Mouse (Mus musculus) large intestine, adult 2 months (tissue): ENCODE measurements around the gene Gm10306. TPM values are rescaled to one million over a fixed set of nuclear protein-coding genes. Genes with fewer than 3 reads are reported as not detected.

Experiments used
- DNase-seq: peaks from one replicate; pipeline ENCODE4 v3.0.0-alpha.2; 2012; ENCODE audit warnings: low read depth, low spot score
- WGBS: fragments of 180-500 bp; shearing (Covaris S2); methylation state at CpG from one replicate; pipeline ENCODE4 v1.1.7; 2018; 5-methylcytosine and 5-hydroxymethylcytosine counted together
- polyA plus RNA-seq: library from polyadenylated mRNA; depleted of rRNA; stranded (reverse); fragments of >200 nt; gene quantifications from 2 replicates; pipeline ENCODE4 v1.2.3, GENCODE M21; 2012; rRNA removed

The Gm10306 gene
- polyA plus RNA-seq, 1 experiment: not detected

DNA sequence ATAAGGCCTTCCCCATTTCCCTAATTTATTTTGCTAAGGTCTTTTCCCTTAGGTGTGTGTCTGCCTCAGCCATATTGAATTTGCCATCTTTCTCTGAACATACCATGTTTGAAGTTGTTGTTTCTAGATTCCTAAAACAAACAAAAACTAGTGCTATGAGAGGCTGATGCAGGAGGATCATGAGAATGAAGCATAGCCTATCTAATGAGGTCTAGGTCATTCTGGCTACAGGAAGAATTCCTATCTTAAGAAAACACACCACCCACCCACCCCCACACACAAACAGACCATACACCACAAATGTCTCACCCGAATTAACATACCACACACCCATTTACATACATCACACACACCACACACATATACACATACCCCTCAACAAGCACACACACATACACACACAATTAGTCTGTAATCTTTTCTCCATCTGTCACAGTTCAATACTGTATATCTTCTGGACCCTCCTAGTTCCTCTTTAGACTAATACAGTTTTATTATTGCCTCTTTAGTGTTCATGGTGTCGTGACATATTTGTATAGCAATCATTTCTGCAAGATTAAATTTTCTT lies 48.2 kb downstream of the Gm10306 start:
- no peak for DNase-seq
- WGBS: 83% methylated on average over 2 of the region's 2 CpGs

DNA sequence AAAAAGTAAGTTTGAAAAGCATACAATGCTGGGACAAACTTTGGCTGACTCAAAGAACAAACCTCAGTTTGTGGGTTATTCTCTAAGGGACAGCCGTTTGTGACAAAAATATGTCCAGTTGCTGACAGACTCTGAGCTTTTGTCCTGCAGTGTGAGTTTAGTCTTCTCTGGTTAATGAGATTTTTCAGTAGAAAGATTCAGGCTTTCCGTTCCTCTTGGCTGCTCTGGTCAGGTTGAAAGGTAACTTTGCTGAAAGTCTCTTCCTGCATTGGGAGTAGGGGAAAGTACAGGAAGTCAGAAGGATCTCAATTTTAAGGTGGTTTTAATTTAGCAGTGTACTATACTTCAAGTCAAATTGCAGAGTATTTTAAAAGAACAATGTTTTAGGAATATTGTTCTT lies 49.2 kb downstream of the Gm10306 start:
- 88% methylated on average over 2 of the region's 2 CpGs for WGBS
- DNase-seq: no peak

Other genes starting within 250 kb of the Gm10306 start
- 1.6 and 3.3 TPM in 2 replicates for gene Caap1, start 250 bp downstream of the Gm10306 start, polyA plus RNA-seq
- 13.9 and 29.7 TPM in 2 replicates for gene Plaa, start 46.7 kb downstream of the Gm10306 start, polyA plus RNA-seq
- 0.56 and 0.62 TPM in 2 replicates for gene Ift74, start 57.9 kb downstream of the Gm10306 start, polyA plus RNA-seq
- gene Lrrc19, start 93.6 kb downstream of the Gm10306 start, polyA plus RNA-seq: 7.9 and 12.7 TPM in 2 replicates
- 2.0 and 2.7 TPM in 2 replicates for gene Tek, start 182.7 kb downstream of the Gm10306 start, polyA plus RNA-seq